Mouse (Mus musculus): Measurements from ENCODE around the gene Shb. TPM values are rescaled to one million over a fixed set of nuclear protein-coding genes. Genes with fewer than 3 reads are reported as not detected.
A peak's percentile ranks its signal among the peaks of the same experiment; 100 is the strongest.

Gene Shb
- total and polyA plus RNA-seq, 2 experiments from 2014 or later, result 7.4 to 54.8 TPM

GRCm38 (mm10) chr4:45487681-45488081, 44.6 kb downstream of the Shb start:
- Histone ChIP-seq H3K9ac (replicated peaks; ENCODE audit: low read depth, low read length) (no peak overlapping the region), H3K4me2 (ENCODE audit: low read depth, low read length) (no peak overlapping the region), H3K27ac (ENCODE audit: low read depth) (peak overlapping the region; percentile 5; the same call in 1 of the 2 replicates), H3K4me1 (ENCODE audit: control insufficient read depth, insufficient read depth) (peaks cover 80% of the 10 kb centered on the region), H3K9me3 (replicated peaks; ENCODE audit: control insufficient read depth, low read length) (no peaks in the 10 kb centered on the region), H3K36me3 (replicated peaks; ENCODE audit: control insufficient read depth, insufficient read depth, low read length) (0 out of 2 replicates have a peak, but pooled peaks cover 6% of the 10 kb centered on the region), H3K27me3 (ENCODE audit: control insufficient read depth, insufficient read depth, low read length) (no peaks in the 10 kb centered on the region), H3K4me3 (ENCODE audit: low read depth, low read length) (no peak overlapping the region)
- peak; percentile 44 for DNase-seq (ENCODE audit: low spot score)
- 31% methylated on average over 6 of the region's 6 CpGs for WGBS
- TF ChIP-seq CTCF (IDR thresholded peaks at IDR 0.05; ENCODE audit: low read depth) (no peak), EP300 (IDR thresholded peaks at IDR 0.05; ENCODE audit: low read depth) (no peak)
- ATAC-seq (ENCODE audit: insufficient read depth, low read depth), result no peak

GRCm38 (mm10) chr4:45485024-45485423, 47.2 kb downstream of the Shb start:
- H3K36me3 ChIP-seq (replicated peaks; ENCODE audit: control insufficient read depth, insufficient read depth, low read length), result 0 out of 2 replicates have a peak, but pooled peaks cover 6% of the 10 kb centered on the region
- H3K4me1 ChIP-seq (ENCODE audit: control insufficient read depth, insufficient read depth), result peaks cover 64% of the 10 kb centered on the region
- no peak overlapping the region for H3K9ac ChIP-seq (replicated peaks; ENCODE audit: low read depth, low read length)
- WGBS, result 51% methylated on average over 5 of the region's 5 CpGs
- TF ChIP-seq EP300 (IDR thresholded peaks at IDR 0.05; ENCODE audit: low read depth) (no peak), CTCF (IDR thresholded peaks at IDR 0.05; ENCODE audit: low read depth) (no peak)
- DNase-seq (ENCODE audit: low spot score), result peak; percentile 30
- ATAC-seq (ENCODE audit: insufficient read depth, low read depth), result no peak
- H3K27me3 ChIP-seq (ENCODE audit: control insufficient read depth, insufficient read depth, low read length), result no peaks in the 10 kb centered on the region
- peak overlapping the region; percentile 91 for H3K27ac ChIP-seq (ENCODE audit: low read depth)
- no peak overlapping the region for H3K4me3 ChIP-seq (ENCODE audit: low read depth, low read length)
- H3K4me2 ChIP-seq (ENCODE audit: low read depth, low read length), result no peak overlapping the region
- no peaks in the 10 kb centered on the region for H3K9me3 ChIP-seq (replicated peaks; ENCODE audit: control insufficient read depth, low read length)

- Histone ChIP-seq H3K4me3 (ENCODE audit: low read depth, low read length) (no peak overlapping the region), H3K27me3 (ENCODE audit: control insufficient read depth, insufficient read depth, low read length) (no peaks in the 10 kb centered on the region), H3K9ac (replicated peaks; ENCODE audit: low read depth, low read length) (no peak overlapping the region; the same call in 1 of the 2 replicates), H3K27ac (ENCODE audit: low read depth) (peak overlapping the region; percentile 91), H3K4me2 (ENCODE audit: low read depth, low read length) (no peak overlapping the region), H3K9me3 (replicated peaks; ENCODE audit: control insufficient read depth, low read length) (no peaks in the 10 kb centered on the region), H3K4me1 (ENCODE audit: control insufficient read depth, insufficient read depth) (peaks cover 64% of the 10 kb centered on the region), H3K36me3 (replicated peaks; ENCODE audit: control insufficient read depth, insufficient read depth, low read length) (0 out of 2 replicates have a peak, but pooled peaks cover 5% of the 10 kb centered on the region)
- DNase-seq (ENCODE audit: low spot score) (peak; percentile 80), ATAC-seq (ENCODE audit: insufficient read depth, low read depth) (peak; percentile 89)
- TF ChIP-seq CTCF (IDR thresholded peaks at IDR 0.05; ENCODE audit: low read depth) (peak; percentile 38), EP300 (IDR thresholded peaks at IDR 0.05; ENCODE audit: low read depth) (peak; percentile 63; the same call in 1 of the 2 replicates)
- 55% methylated on average over 8 of the region's 8 CpGs for WGBS
Measured at GRCm38 (mm10) chr4:45483271-45484245, 48.7 kb downstream of the Shb start.

GRCm38 (mm10) chr4:45482271-45482670, 50.0 kb downstream of the Shb start:
- no peak overlapping the region for H3K9ac ChIP-seq (replicated peaks; ENCODE audit: low read depth, low read length)
- no peaks in the 10 kb centered on the region for H3K27me3 ChIP-seq (ENCODE audit: control insufficient read depth, insufficient read depth, low read length)
- H3K4me2 ChIP-seq (ENCODE audit: low read depth, low read length), result no peak overlapping the region
- WGBS, result 73% methylated on average over 13 of the region's 13 CpGs
- ATAC-seq (ENCODE audit: insufficient read depth, low read depth), result no peak
- no peaks in the 10 kb centered on the region for H3K36me3 ChIP-seq (replicated peaks; ENCODE audit: control insufficient read depth, insufficient read depth, low read length)
- no peaks in the 10 kb centered on the region for H3K9me3 ChIP-seq (replicated peaks; ENCODE audit: control insufficient read depth, low read length)
- H3K4me3 ChIP-seq (ENCODE audit: low read depth, low read length), result no peak overlapping the region
- 0 out of 2 replicates have a peak overlapping the region, but pooled peaks have one; percentile 1 for H3K27ac ChIP-seq (ENCODE audit: low read depth)
- H3K4me1 ChIP-seq (ENCODE audit: control insufficient read depth, insufficient read depth), result peaks cover 65% of the 10 kb centered on the region
- no peak for DNase-seq (ENCODE audit: low spot score)
- TF ChIP-seq EP300 (IDR thresholded peaks at IDR 0.05; ENCODE audit: low read depth) (no peak), CTCF (IDR thresholded peaks at IDR 0.05; ENCODE audit: low read depth) (no peak)

GRCm38 (mm10) chr4:45481431-45481830, 50.8 kb downstream of the Shb start:
- H3K27ac ChIP-seq (ENCODE audit: low read depth), result 0 out of 2 replicates have a peak overlapping the region, but pooled peaks have one; percentile 1
- no peak overlapping the region for H3K4me3 ChIP-seq (ENCODE audit: low read depth, low read length)
- H3K4me2 ChIP-seq (ENCODE audit: low read depth, low read length), result no peak overlapping the region
- DNase-seq (ENCODE audit: low spot score) (no peak), ATAC-seq (ENCODE audit: insufficient read depth, low read depth) (no peak)
- peaks cover 73% of the 10 kb centered on the region for H3K4me1 ChIP-seq (ENCODE audit: control insufficient read depth, insufficient read depth)
- 76% methylated on average over 5 of the region's 5 CpGs for WGBS
- H3K9me3 ChIP-seq (replicated peaks; ENCODE audit: control insufficient read depth, low read length), result no peaks in the 10 kb centered on the region
- no peaks in the 10 kb centered on the region for H3K36me3 ChIP-seq (replicated peaks; ENCODE audit: control insufficient read depth, insufficient read depth, low read length)
- no peaks in the 10 kb centered on the region for H3K27me3 ChIP-seq (ENCODE audit: control insufficient read depth, insufficient read depth, low read length)
- TF ChIP-seq CTCF (IDR thresholded peaks at IDR 0.05; ENCODE audit: low read depth), result no peak
- TF ChIP-seq EP300 (IDR thresholded peaks at IDR 0.05; ENCODE audit: low read depth), result no peak
- H3K9ac ChIP-seq (replicated peaks; ENCODE audit: low read depth, low read length), result no peak overlapping the region

Measured in heart, postnatal 0 days (tissue).